ENCODE assay signal across 8 mouse cellular contexts in the genomic region with DNA sequence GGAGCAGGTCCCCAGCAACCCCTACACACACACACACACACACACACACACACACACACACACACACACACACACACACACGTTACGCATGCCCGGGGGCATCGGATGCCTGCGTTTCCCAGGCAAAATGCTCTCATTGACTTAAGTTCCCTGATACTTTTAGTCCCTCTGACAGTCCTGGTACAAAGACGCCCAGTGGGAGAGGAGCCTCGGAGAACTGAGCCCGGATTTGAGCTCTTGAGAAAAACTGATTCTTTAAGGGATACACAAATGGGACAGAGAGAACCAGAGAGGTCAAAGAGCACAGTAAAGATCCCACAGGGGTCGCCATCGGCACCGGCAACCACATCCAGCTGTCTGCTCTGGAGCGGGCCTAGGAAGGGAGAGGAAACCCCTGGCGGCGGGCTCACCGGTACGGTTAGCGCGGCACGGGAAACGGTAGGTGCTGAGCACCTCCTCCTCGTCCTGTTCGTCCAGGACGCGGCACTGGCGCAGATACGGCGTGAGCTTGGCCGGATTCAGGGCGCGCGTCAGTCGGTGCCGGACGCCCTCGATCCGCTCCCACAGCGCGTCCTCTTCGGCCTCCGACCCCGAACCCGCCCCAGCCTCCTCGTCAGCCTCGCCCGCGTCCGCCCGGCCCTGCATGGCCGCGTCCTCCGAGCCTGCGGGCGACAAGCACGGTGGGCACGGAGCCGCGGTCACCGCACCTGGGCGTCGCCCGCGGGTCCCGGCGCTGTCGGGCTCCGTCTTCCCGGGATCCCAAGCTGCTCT. TPM values are rescaled to one million over a fixed set of nuclear protein-coding genes. Genes with fewer than 3 reads are reported as not detected.
DNase-seq lines count a peak whose midpoint lies in the region; ATAC-seq lines count a peak whose summit lies in the region.

No protein-coding gene starts in this region.

- peak overlapping the region; percentile 55 for H3K4me3 ChIP-seq in heart, embryonic 12.5 days
- peak overlapping the region; percentile 48 for H3K4me3 ChIP-seq in midbrain, embryonic 11.5 days (ENCODE audit: low read depth, low read length)

- peak overlapping the region; percentile 67 for H3K9ac ChIP-seq in heart, embryonic 12.5 days
- peak overlapping the region; percentile 57 for H3K9ac ChIP-seq in midbrain, embryonic 11.5 days (ENCODE audit: low read length)

- H3K4me2 ChIP-seq in heart, embryonic 12.5 days: peak overlapping the region; percentile 81
- H3K4me2 ChIP-seq in midbrain, embryonic 11.5 days: peak overlapping the region; percentile 74

- no peaks in the 10 kb centered on the region for H3K9me3 ChIP-seq in heart, embryonic 12.5 days (replicated peaks)
- H3K9me3 ChIP-seq in midbrain, embryonic 11.5 days (ENCODE audit: control insufficient read depth, low read length): no peaks in the 10 kb centered on the region

- H3K27ac ChIP-seq in heart, embryonic 12.5 days (ENCODE audit: poor library complexity, severe bottlenecking): peak overlapping the region; percentile 58
- no peak overlapping the region for H3K27ac ChIP-seq in midbrain, embryonic 11.5 days (ENCODE audit: low read depth, low read length)

- H3K36me3 ChIP-seq in heart, embryonic 12.5 days: no peaks in the 10 kb centered on the region
- H3K36me3 ChIP-seq in midbrain, embryonic 11.5 days (ENCODE audit: control insufficient read depth, insufficient read depth, low read length): no peaks in the 10 kb centered on the region

- peak; percentile 51 for DNase-seq in CD4-positive helper T cell, adult 2 months (ENCODE audit: low read depth, low spot score)
- DNase-seq in T-cell, adult 2 months (ENCODE audit: low spot score): peak; percentile 45
- DNase-seq in kidney, postnatal 25 days: peak; percentile 54 to 66
- peak; percentile 91 for DNase-seq in midbrain, embryonic 11.5 days (ENCODE audit: low spot score, missing footprints)
- DNase-seq in thymus, postnatal 36 days: peak; percentile 42 to 59
- no peak for DNase-seq in left cerebral cortex, postnatal 36 days (ENCODE audit: low spot score in 2 of 2)

- peaks cover 35% of the 10 kb centered on the region for H3K4me1 ChIP-seq in heart, embryonic 12.5 days (replicated peaks)
- H3K4me1 ChIP-seq in midbrain, embryonic 11.5 days (ENCODE audit: control insufficient read depth, insufficient read depth, low read length): peaks cover 20% of the 10 kb centered on the region

- 5% methylated on average over 63 of the region's 67 CpGs for WGBS in heart, embryonic 12.5 days
- 4% methylated on average over 63 of the region's 67 CpGs for WGBS in midbrain, embryonic 11.5 days

- intact Hi-C loops in left cerebral cortex, postnatal 36 days (cut with DNase I): no loop called here

- ATAC-seq in heart, embryonic 12.5 days (ENCODE audit: insufficient number of reproducible peaks, low FRiP score): peak; percentile 17
- ATAC-seq in midbrain, embryonic 11.5 days (ENCODE audit: low FRiP score): 0 out of 2 replicates have a peak, but pooled peaks have one; percentile 18
- ATAC-seq in megakaryocyte-erythroid progenitor cell, adult 5-6 weeks (replicated peaks; ENCODE audit: low FRiP score, low TSS enrichment, poor library complexity, severe bottlenecking): no peak

- H3K27me3 ChIP-seq in heart, embryonic 12.5 days (replicated peaks): peaks cover 39% of the 10 kb centered on the region
- H3K27me3 ChIP-seq in midbrain, embryonic 11.5 days (ENCODE audit: control insufficient read depth, insufficient read depth, low read length): peaks cover 35% of the 10 kb centered on the region

RNA-seq across cellular contexts. Expression of a gene that starts 0.7 kb away (rescaled TPM):
- 6.1 and 7.5 TPM in 2 replicates for polyA plus RNA-seq in heart, embryonic 12.5 days (2016; fragmentation: Nextera tagmentation; extraction: Ambion mirVana)
- 1.3 and 1.5 TPM in 2 replicates for polyA plus RNA-seq in midbrain, embryonic 11.5 days (2014; fragmentation: Nextera tagmentation; extraction: Ambion mirVana)
- 1 to 10 TPM; 3.6 to 4.3 TPM for total RNA-seq in left cerebral cortex, postnatal 36 days (2021)
- 0.42 TPM in 1 of 2 replicates, not detected in the other for total RNA-seq in megakaryocyte-erythroid progenitor cell, adult 5-6 weeks (2014; fragmentation: Nextera tagmentation)
- total RNA-seq in megakaryocyte-erythroid progenitor cell, adult 5-6 weeks (2017): not detected in 2 replicates

RNA-seq across cellular contexts. Expression of a gene that starts 28.9 kb away (rescaled TPM):
- 7.3 and 7.9 TPM in 2 replicates for polyA plus RNA-seq in heart, embryonic 12.5 days (2016; fragmentation: Nextera tagmentation; extraction: Ambion mirVana)
- polyA plus RNA-seq in midbrain, embryonic 11.5 days (2014; fragmentation: Nextera tagmentation; extraction: Ambion mirVana): 57.2 and 61.8 TPM in 2 replicates
- 1 to 10 TPM; 4.9 to 6.0 TPM for total RNA-seq in left cerebral cortex, postnatal 36 days (2021)
- total RNA-seq in megakaryocyte-erythroid progenitor cell, adult 5-6 weeks (2014; fragmentation: Nextera tagmentation): 15.0 and 21.8 TPM in 2 replicates
- 4.6 and 5.1 TPM in 2 replicates for total RNA-seq in megakaryocyte-erythroid progenitor cell, adult 5-6 weeks (2017)

RNA-seq across cellular contexts. Expression of a gene that starts 40.3 kb away (rescaled TPM):
- 40.5 and 40.8 TPM in 2 replicates for polyA plus RNA-seq in heart, embryonic 12.5 days (2016; fragmentation: Nextera tagmentation; extraction: Ambion mirVana)
- polyA plus RNA-seq in midbrain, embryonic 11.5 days (2014; fragmentation: Nextera tagmentation; extraction: Ambion mirVana): 6.4 and 9.0 TPM in 2 replicates
- 10 to 100 TPM; 14.4 to 16.5 TPM for total RNA-seq in left cerebral cortex, postnatal 36 days (2021)
- 0.77 TPM in 1 of 2 replicates, not detected in the other for total RNA-seq in megakaryocyte-erythroid progenitor cell, adult 5-6 weeks (2014; fragmentation: Nextera tagmentation)
- total RNA-seq in megakaryocyte-erythroid progenitor cell, adult 5-6 weeks (2017): not detected in 2 replicates

RNA-seq across cellular contexts. Expression of a gene that starts 53.2 kb away (rescaled TPM):
- 0.84 TPM in 1 of 2 replicates, not detected in the other for polyA plus RNA-seq in heart, embryonic 12.5 days (2016; fragmentation: Nextera tagmentation; extraction: Ambion mirVana)
- not detected in 2 replicates for polyA plus RNA-seq in midbrain, embryonic 11.5 days (2014; fragmentation: Nextera tagmentation; extraction: Ambion mirVana)
- total RNA-seq in left cerebral cortex, postnatal 36 days (2021): not detected
- not detected in 2 replicates for total RNA-seq in megakaryocyte-erythroid progenitor cell, adult 5-6 weeks (2014; fragmentation: Nextera tagmentation)
- not detected in 2 replicates for total RNA-seq in megakaryocyte-erythroid progenitor cell, adult 5-6 weeks (2017)

Comparison
In these comparisons a context has a peak if more than half of its experiments do, and no peak if none do; other contexts are left out.
1. DNase-seq: peak in CD4-positive helper T cell, adult 2 months (single experiment), T-cell, adult 2 months (single experiment), kidney, postnatal 25 days (2 of 2), midbrain, embryonic 11.5 days (single experiment) and thymus, postnatal 36 days (2 of 2); none in left cerebral cortex, postnatal 36 days (0 of 2).
2. RNA of a gene that starts 40.3 kb away (total RNA-seq): 14.4 to 16.5 TPM in left cerebral cortex, postnatal 36 days; 0.77 TPM in megakaryocyte-erythroid progenitor cell, adult 5-6 weeks; every median in the first group is over 4 times any median in the second.